Mouse (Mus musculus): ENCODE results near the gene Tmem119. TPM values are rescaled to one million over a fixed set of nuclear protein-coding genes. Genes with fewer than 3 reads are reported as not detected.
"Not testable (repeated sequence)": the region's sequence is repeated elsewhere in the genome, so short reads cannot be mapped to it uniquely, and the experiment has no call there.

Gene Tmem119
- polyA plus RNA-seq, 1 experiment: 1.2 TPM

- no peaks in the 10 kb centered on the region for H3K4me1 ChIP-seq (ENCODE audit: control insufficient read depth, insufficient read depth, low read length)
Measured at GRCm38 (mm10) chr5:113790453-113791196, 9.7 kb downstream of the Tmem119 start.

GRCm38 (mm10) chr5:113789075-113789788 lies 11.1 kb downstream of the Tmem119 start:
- Histone ChIP-seq H3K27me3 (ENCODE audit: control insufficient read depth, insufficient read depth, low read length, poor library complexity, severe bottlenecking) (no peaks in the 10 kb centered on the region), H3K4me1 (ENCODE audit: control insufficient read depth, insufficient read depth, low read length) (no peaks in the 10 kb centered on the region), H3K9ac (ENCODE audit: low read depth, poor library complexity, severe bottlenecking) (no peak overlapping the region), H3K9me3 (replicated peaks; ENCODE audit: control insufficient read depth, insufficient read depth, low read length, poor library complexity, severe bottlenecking) (no peaks in the 10 kb centered on the region), H3K27ac (ENCODE audit: insufficient read depth, low read length) (no peak overlapping the region), H3K36me3 (ENCODE audit: control insufficient read depth, insufficient read depth, low read length, poor library complexity, severe bottlenecking) (no peaks in the 10 kb centered on the region), H3K4me3 (ENCODE audit: low read depth, low read length) (no peak overlapping the region)
- TF ChIP-seq EP300 (IDR thresholded peaks at IDR 0.05; ENCODE audit: insufficient read depth, low read depth, low read length) (no peak), CTCF (IDR thresholded peaks at IDR 0.05; ENCODE audit: low read depth, low read length) (no peak), POLR2A (IDR thresholded peaks at IDR 0.05; ENCODE audit: insufficient read depth, low read length) (no peak)

More at GRCm38 (mm10) chr5:113790453-113791196, 9.7 kb downstream of the Tmem119 start:
- H3K9me3 ChIP-seq (replicated peaks; ENCODE audit: control insufficient read depth, insufficient read depth, low read length, poor library complexity, severe bottlenecking): no peaks in the 10 kb centered on the region
- H3K9ac ChIP-seq (ENCODE audit: low read depth, poor library complexity, severe bottlenecking): no peak overlapping the region
- H3K36me3 ChIP-seq (ENCODE audit: control insufficient read depth, insufficient read depth, low read length, poor library complexity, severe bottlenecking): no peaks in the 10 kb centered on the region
- H3K4me3 ChIP-seq (ENCODE audit: low read depth, low read length): no peak overlapping the region
- H3K27ac ChIP-seq (ENCODE audit: insufficient read depth, low read length): no peak overlapping the region
- no peaks in the 10 kb centered on the region for H3K27me3 ChIP-seq (ENCODE audit: control insufficient read depth, insufficient read depth, low read length, poor library complexity, severe bottlenecking)
- TF ChIP-seq EP300 (IDR thresholded peaks at IDR 0.05; ENCODE audit: insufficient read depth, low read depth, low read length): no peak

- H3K27ac ChIP-seq (ENCODE audit: insufficient read depth, low read length): no peak overlapping the region
- H3K4me3 ChIP-seq (ENCODE audit: low read depth, low read length): no peak overlapping the region
- H3K27me3 ChIP-seq (ENCODE audit: control insufficient read depth, insufficient read depth, low read length, poor library complexity, severe bottlenecking): no peaks in the 10 kb centered on the region
Measured at GRCm38 (mm10) chr5:113788645-113789044, 11.7 kb downstream of the Tmem119 start.

GRCm38 (mm10) chr5:113786985-113787384 lies 13.3 kb downstream of the Tmem119 start:
- H3K4me3 ChIP-seq (ENCODE audit: low read depth, low read length): no peak overlapping the region
- TF ChIP-seq POLR2A (IDR thresholded peaks at IDR 0.05; ENCODE audit: insufficient read depth, low read length): no peak
- H3K4me1 ChIP-seq (ENCODE audit: control insufficient read depth, insufficient read depth, low read length): no peaks in the 10 kb centered on the region
- no peak overlapping the region for H3K9ac ChIP-seq (ENCODE audit: low read depth, poor library complexity, severe bottlenecking)
- no peaks in the 10 kb centered on the region for H3K36me3 ChIP-seq (ENCODE audit: control insufficient read depth, insufficient read depth, low read length, poor library complexity, severe bottlenecking)
- H3K27me3 ChIP-seq (ENCODE audit: control insufficient read depth, insufficient read depth, low read length, poor library complexity, severe bottlenecking): no peaks in the 10 kb centered on the region
- H3K9me3 ChIP-seq (replicated peaks; ENCODE audit: control insufficient read depth, insufficient read depth, low read length, poor library complexity, severe bottlenecking): no peaks in the 10 kb centered on the region
- no peak overlapping the region for H3K27ac ChIP-seq (ENCODE audit: insufficient read depth, low read length)

More at GRCm38 (mm10) chr5:113788645-113789044, 11.7 kb downstream of the Tmem119 start:
- Histone ChIP-seq H3K9ac (ENCODE audit: low read depth, poor library complexity, severe bottlenecking) (no peak overlapping the region), H3K36me3 (ENCODE audit: control insufficient read depth, insufficient read depth, low read length, poor library complexity, severe bottlenecking) (no peaks in the 10 kb centered on the region), H3K4me1 (ENCODE audit: control insufficient read depth, insufficient read depth, low read length) (no peaks in the 10 kb centered on the region), H3K9me3 (replicated peaks; ENCODE audit: control insufficient read depth, insufficient read depth, low read length, poor library complexity, severe bottlenecking) (no peaks in the 10 kb centered on the region)
- TF ChIP-seq EP300 (IDR thresholded peaks at IDR 0.05; ENCODE audit: insufficient read depth, low read depth, low read length) (no peak), POLR2A (IDR thresholded peaks at IDR 0.05; ENCODE audit: insufficient read depth, low read length) (no peak), CTCF (IDR thresholded peaks at IDR 0.05; ENCODE audit: low read depth, low read length) (no peak)

- not testable (repeated sequence) for H3K36me3 ChIP-seq (ENCODE audit: control insufficient read depth, insufficient read depth, low read length, poor library complexity, severe bottlenecking); H3K9ac ChIP-seq (ENCODE audit: low read depth, poor library complexity, severe bottlenecking); H3K9me3 ChIP-seq (replicated peaks; ENCODE audit: control insufficient read depth, insufficient read depth, low read length, poor library complexity, severe bottlenecking); H3K27ac ChIP-seq (ENCODE audit: insufficient read depth, low read length); H3K4me3 ChIP-seq (ENCODE audit: low read depth, low read length); H3K27me3 ChIP-seq (ENCODE audit: control insufficient read depth, insufficient read depth, low read length, poor library complexity, severe bottlenecking); H3K4me1 ChIP-seq (ENCODE audit: control insufficient read depth, insufficient read depth, low read length)
Measured at GRCm38 (mm10) chr5:113784104-113784503, 16.2 kb downstream of the Tmem119 start.

GRCm38 (mm10) chr5:113783581-113784001 lies 16.7 kb downstream of the Tmem119 start:
- no peaks in the 10 kb centered on the region for H3K9me3 ChIP-seq (replicated peaks; ENCODE audit: control insufficient read depth, insufficient read depth, low read length, poor library complexity, severe bottlenecking)
- no peaks in the 10 kb centered on the region for H3K36me3 ChIP-seq (ENCODE audit: control insufficient read depth, insufficient read depth, low read length, poor library complexity, severe bottlenecking)
- TF ChIP-seq CTCF (IDR thresholded peaks at IDR 0.05; ENCODE audit: low read depth, low read length) (no peak), EP300 (IDR thresholded peaks at IDR 0.05; ENCODE audit: insufficient read depth, low read depth, low read length) (no peak), POLR2A (IDR thresholded peaks at IDR 0.05; ENCODE audit: insufficient read depth, low read length) (no peak)
- H3K27me3 ChIP-seq (ENCODE audit: control insufficient read depth, insufficient read depth, low read length, poor library complexity, severe bottlenecking): no peaks in the 10 kb centered on the region
- no peak overlapping the region for H3K9ac ChIP-seq (ENCODE audit: low read depth, poor library complexity, severe bottlenecking)
- no peak overlapping the region for H3K27ac ChIP-seq (ENCODE audit: insufficient read depth, low read length)
- H3K4me1 ChIP-seq (ENCODE audit: control insufficient read depth, insufficient read depth, low read length): no peaks in the 10 kb centered on the region
- H3K4me3 ChIP-seq (ENCODE audit: low read depth, low read length): no peak overlapping the region
